Mouse (Mus musculus): ENCODE data around the gene Apol7a. TPM values are rescaled to one million over a fixed set of nuclear protein-coding genes. Genes with fewer than 3 reads are reported as not detected.

Apol7a gene
- total RNA-seq, 2 experiments from 2014 or later: 0.76 to 1.1 TPM

- no peak for DNase-seq (ENCODE audit: low spot score)
These were observed 48.8 kb downstream of the Apol7a start for GRCm38 (mm10) chr15:77350117-77350516.

- no peak for DNase-seq (ENCODE audit: low spot score)
These were observed 50.8 kb downstream of the Apol7a start for GRCm38 (mm10) chr15:77348146-77348545.

GRCm38 (mm10) chr15:77344127-77345125 lies 54.5 kb downstream of the Apol7a start:
- DNase-seq (ENCODE audit: low spot score): no peak

GRCm38 (mm10) chr15:77343527-77344091 lies 55.3 kb downstream of the Apol7a start:
- DNase-seq (ENCODE audit: low spot score): peak; percentile 84

GRCm38 (mm10) chr15:77342962-77343526 lies 55.9 kb downstream of the Apol7a start:
- no peak for DNase-seq (ENCODE audit: low spot score)

GRCm38 (mm10) chr15:77342005-77342404 lies 56.9 kb downstream of the Apol7a start:
- no peak for DNase-seq (ENCODE audit: low spot score)

- DNase-seq (ENCODE audit: low spot score): no peak
These were observed 58.3 kb downstream of the Apol7a start for GRCm38 (mm10) chr15:77340581-77340980.

- DNase-seq (ENCODE audit: low spot score): no peak
These were observed 59.9 kb downstream of the Apol7a start for GRCm38 (mm10) chr15:77338924-77339429.

GRCm38 (mm10) chr15:77338451-77338850 lies 60.5 kb downstream of the Apol7a start:
- no peak for DNase-seq (ENCODE audit: low spot score)

Other genes with a start within 250 kb of the Apol7a start
- gene Rbfox2, start 92.1 kb downstream of the Apol7a start, total RNA-seq (2021): 10 to 100 TPM; 55.1 to 60.4 TPM
- not detected for gene Apol9a, start 12.0 kb upstream of the Apol7a start, total RNA-seq (2021)
- gene Apol7b, start 48.4 kb upstream of the Apol7a start, total RNA-seq (2021): under 1 TPM in 1 of 2 experiments, not detected in 1; 0.16 TPM
- not detected for gene Apol10a, start 77.9 kb upstream of the Apol7a start, total RNA-seq (2021)
- not detected for gene Apol11a, start 109.2 kb upstream of the Apol7a start, total RNA-seq (2021)
- not detected for gene Apol7c, start 134.2 kb upstream of the Apol7a start, total RNA-seq (2021)
- gene 1700025B11Rik, start 162.8 kb upstream of the Apol7a start, total RNA-seq (2021): not detected
- gene Apol10b, start 197.0 kb upstream of the Apol7a start, total RNA-seq (2021): 1 to 10 TPM in 1 of 2 experiments, under 1 TPM in 1; 0.27 to 1.2 TPM
- gene Gm36245, start 200.1 kb upstream of the Apol7a start, total RNA-seq (2021): not detected
- gene Apol11b, start 244.2 kb upstream of the Apol7a start, total RNA-seq (2021): under 1 TPM in 1 of 2 experiments, not detected in 1; 0.14 TPM